Mouse (Mus musculus) liver, embryonic 11.5 days (tissue): Measurements from ENCODE around the gene Gm21834. TPM values are rescaled to one million over a fixed set of nuclear protein-coding genes. Genes with fewer than 3 reads are reported as not detected.

Experiments
- ATAC-seq: fragments of 200-750 bp; cut with Nextera tagmentation; replicated peaks from 2 replicates; pipeline ENCODE4 v1.8.0; 2017; ENCODE audit warnings: moderate number of reproducible peaks, mild to moderate bottlenecking, moderate TSS enrichment, moderate library complexity; ENCODE audit not compliant: low FRiP score
- DNase-seq: peaks from one replicate; pipeline ENCODE4 v3.0.0-alpha.2; 2017; ENCODE audit warnings: low spot score
- H3K27ac ChIP-seq: fragments of 300-500 bp; sonication (generic); 2 replicates; pipeline ENCODE4 v1.5.1; 2014; ENCODE audit warnings: mild to moderate bottlenecking, low read depth, low read length, control low read depth
- H3K27me3 ChIP-seq: fragments of 300-500 bp; sonication (generic); replicated peaks from 2 replicates; pipeline ENCODE4 v1.6.1; 2014; ENCODE audit warnings: low read length, mixed read lengths; ENCODE audit not compliant: control insufficient read depth, insufficient read depth
- H3K36me3 ChIP-seq: fragments of 300-500 bp; sonication (generic); 2 replicates; pipeline ENCODE4 v1.6.1; 2014; ENCODE audit warnings: mild to moderate bottlenecking, low read length, moderate library complexity, mixed read lengths; ENCODE audit not compliant: control insufficient read depth, insufficient read depth
- H3K4me1 ChIP-seq: fragments of 300-500 bp; sonication (generic); replicated peaks from 2 replicates; pipeline ENCODE4 v1.6.1; 2014; ENCODE audit warnings: low read length, mixed read lengths; ENCODE audit not compliant: control insufficient read depth, insufficient read depth
- H3K4me2 ChIP-seq: fragments of 300-500 bp; sonication (generic); 2 replicates; pipeline ENCODE4 v1.6.1; 2014; ENCODE audit warnings: mild to moderate bottlenecking, control low read depth, moderate library complexity
- H3K4me3 ChIP-seq: fragments of 300-500 bp; sonication (generic); 2 replicates; pipeline ENCODE4 v1.5.1; 2014; ENCODE audit warnings: low read depth, low read length, control low read depth
- H3K9ac ChIP-seq: fragments of 300-500 bp; sonication (generic); 2 replicates; pipeline ENCODE4 v1.6.1; 2014; ENCODE audit warnings: low read depth, low read length, control low read depth
- H3K9me3 ChIP-seq: fragments of 300-500 bp; sonication (generic); 2 replicates; pipeline ENCODE4 v1.6.1; 2016; ENCODE audit warnings: low read length, inconsistent platforms, mixed read lengths; ENCODE audit not compliant: control insufficient read depth
- WGBS: fragments of 180-500 bp; shearing (Covaris S2); extraction: QIAGEN DNeasy Blood & Tissue Kit; methylation state at CpG from one replicate; pipeline ENCODE4 v1.1.7; 2014; 5-methylcytosine and 5-hydroxymethylcytosine counted together
- polyA plus RNA-seq: library from polyadenylated mRNA; unstranded; fragments of >200 nt; fragmentation: Nextera tagmentation; extraction: Ambion mirVana; gene quantifications from 2 replicates; pipeline ENCODE4 v1.2.1, GENCODE M21; 2014

Gene Gm21834
- not detected in 2 replicates for polyA plus RNA-seq

GRCm38 (mm10) chr17:57742119-57742518 is at the start of gene Gm21834:
Gene Gm21834 (minus strand): TSS chr17:57742219.
- H3K4me3 ChIP-seq = no peak within 1 kb of the TSS
- H3K9ac ChIP-seq = no peak within 1 kb of the TSS
- H3K4me1 ChIP-seq = no peaks in the 10 kb centered on the region
- ATAC-seq (no peak), DNase-seq (no peak)
- H3K27me3 ChIP-seq = no peaks in the 10 kb centered on the region
- H3K27ac ChIP-seq = no peak within 1 kb of the TSS
- no peaks in the 10 kb centered on the region for H3K36me3 ChIP-seq
- 0 out of 2 replicates have a peak, but pooled peaks cover 2% of the 10 kb centered on the region for H3K9me3 ChIP-seq
- H3K4me2 ChIP-seq = no peak within 1 kb of the TSS
- 68% methylated on average over 5 of the region's 5 CpGs for WGBS

- no peak overlapping the region for H3K9ac ChIP-seq
- ATAC-seq (no peak), DNase-seq (no peak)
- no peaks in the 10 kb centered on the region for H3K9me3 ChIP-seq
- H3K27ac ChIP-seq = no peak overlapping the region
- H3K27me3 ChIP-seq = no peaks in the 10 kb centered on the region
- no peaks in the 10 kb centered on the region for H3K36me3 ChIP-seq
- H3K4me2 ChIP-seq = no peak overlapping the region
- H3K4me3 ChIP-seq = no peak overlapping the region
- no peaks in the 10 kb centered on the region for H3K4me1 ChIP-seq
- WGBS = 85% methylated on average over 1 of the region's 1 CpGs
Measured at GRCm38 (mm10) chr17:57788161-57788799, 46.3 kb upstream of the Gm21834 start.

- Histone ChIP-seq H3K36me3 (no peaks in the 10 kb centered on the region), H3K27ac (no peak overlapping the region), H3K4me3 (no peak overlapping the region), H3K4me2 (no peak overlapping the region), H3K27me3 (no peaks in the 10 kb centered on the region), H3K9ac (no peak overlapping the region), H3K4me1 (no peaks in the 10 kb centered on the region), H3K9me3 (no peaks in the 10 kb centered on the region)
- DNase-seq (no peak), ATAC-seq (no peak)
- 14% methylated on average over 4 of the region's 4 CpGs for WGBS
Measured at GRCm38 (mm10) chr17:57770904-57771303, 28.9 kb upstream of the Gm21834 start.

- Histone ChIP-seq H3K9me3 (no peaks in the 10 kb centered on the region), H3K9ac (no peak within 1 kb of the TSS), H3K4me2 (no peak within 1 kb of the TSS), H3K27ac (no peak within 1 kb of the TSS), H3K4me1 (no peaks in the 10 kb centered on the region), H3K4me3 (no peak within 1 kb of the TSS), H3K36me3 (no peaks in the 10 kb centered on the region), H3K27me3 (no peaks in the 10 kb centered on the region)
- ATAC-seq (peak; percentile 69), DNase-seq (peak; percentile 45)
- WGBS = 21% methylated on average over 26 of the region's 26 CpGs
Measured at GRCm38 (mm10) chr17:57768622-57769610, 26.9 kb upstream of the Gm21834 start, which contains the start of gene Cntnap5c. Gene Cntnap5c (plus strand): TSS chr17:57769570.

- Histone ChIP-seq H3K4me3 (no peak overlapping the region), H3K36me3 (no peaks in the 10 kb centered on the region), H3K9ac (no peak overlapping the region), H3K27me3 (no peaks in the 10 kb centered on the region), H3K4me1 (no peaks in the 10 kb centered on the region), H3K9me3 (no peaks in the 10 kb centered on the region), H3K27ac (no peak overlapping the region), H3K4me2 (no peak overlapping the region)
- no peak for ATAC-seq
- no peak for DNase-seq
Measured at GRCm38 (mm10) chr17:57767306-57767705, 25.3 kb upstream of the Gm21834 start.

GRCm38 (mm10) chr17:57758033-57758432 is 16.0 kb upstream of the Gm21834 start:
- no peak for DNase-seq
- Histone ChIP-seq H3K36me3 (no peaks in the 10 kb centered on the region), H3K9ac (no peak overlapping the region), H3K4me1 (no peaks in the 10 kb centered on the region), H3K4me2 (no peak overlapping the region), H3K27ac (no peak overlapping the region), H3K9me3 (no peaks in the 10 kb centered on the region), H3K4me3 (no peak overlapping the region), H3K27me3 (no peaks in the 10 kb centered on the region)
- 39% methylated on average over 1 of the region's 1 CpGs for WGBS
- ATAC-seq = no peak

GRCm38 (mm10) chr17:57694791-57695190 is 47.2 kb downstream of the Gm21834 start:
- H3K4me1 ChIP-seq = no peaks in the 10 kb centered on the region
- peaks cover 5% of the 10 kb centered on the region; the same call in 1 of the 2 replicates for H3K9me3 ChIP-seq
- no peak overlapping the region for H3K27ac ChIP-seq
- ATAC-seq (no peak), DNase-seq (no peak)
- WGBS = 71% methylated on average over 3 of the region's 3 CpGs
- H3K36me3 ChIP-seq = no peaks in the 10 kb centered on the region
- no peak overlapping the region for H3K9ac ChIP-seq
- no peak overlapping the region for H3K4me2 ChIP-seq
- no peaks in the 10 kb centered on the region for H3K27me3 ChIP-seq
- H3K4me3 ChIP-seq = no peak overlapping the region
